Comparison of ENCODE assay signal across 8 mouse cellular contexts in genomic region chr16:44063025-44063894, GRCm38 (mm10). TPM values are rescaled to one million over a fixed set of nuclear protein-coding genes. Genes with fewer than 3 reads are reported as not detected.
DNase-seq lines count a peak whose midpoint lies in the region; ATAC-seq lines count a peak whose summit lies in the region.

Gramd1c (minus strand) TSS chr16:44063345.

- intact Hi-C loops in heart, postnatal 25 days (cut with DNase I): no loop called here

- peak within 1 kb of the TSS; percentile 70 for H3K9ac ChIP-seq in forebrain, embryonic 16.5 days (replicated peaks; ENCODE audit: low read depth, low read length)
- H3K9ac ChIP-seq in neural tube, embryonic 14.5 days (replicated peaks; ENCODE audit: low read depth, low read length): peak within 1 kb of the TSS; percentile 32

- WGBS in forebrain, embryonic 16.5 days: 6% methylated on average over 45 of the region's 45 CpGs
- WGBS in neural tube, embryonic 14.5 days: 6% methylated on average over 45 of the region's 45 CpGs

- peaks cover 2% of the 10 kb centered on the region; the same call in 1 of the 2 replicates for H3K4me1 ChIP-seq in forebrain, embryonic 16.5 days (replicated peaks; ENCODE audit: control insufficient read depth, insufficient read depth, low read length)
- H3K4me1 ChIP-seq in neural tube, embryonic 14.5 days (ENCODE audit: control insufficient read depth, insufficient read depth, low read length): no peaks in the 10 kb centered on the region

- H3K4me3 ChIP-seq in forebrain, embryonic 16.5 days (replicated peaks; ENCODE audit: low read length): peak within 1 kb of the TSS; percentile 66
- peak within 1 kb of the TSS; percentile 35 for H3K4me3 ChIP-seq in neural tube, embryonic 14.5 days (ENCODE audit: low read depth, low read length)

- peak; percentile 83 for DNase-seq in Muller cell, postnatal 12 days (ENCODE audit: inconsistent ontology term)
- peak; percentile 61 to 64 for DNase-seq in cerebellum, adult 18-20 months
- peak; percentile 51 for DNase-seq in heart, postnatal 25 days (ENCODE audit: low spot score)
- DNase-seq in layer of hippocampus, adult 18-20 months (ENCODE audit: low spot score in 2 of 2): peak; percentile 49 to 69
- DNase-seq in lung, adult 18-20 months: peak; percentile 62 to 65
- DNase-seq in thymus, adult 18-20 months: peak; percentile 11 to 17

- H3K27ac ChIP-seq in forebrain, embryonic 16.5 days (ENCODE audit: low read length): peak within 1 kb of the TSS; percentile 87
- H3K27ac ChIP-seq in neural tube, embryonic 14.5 days (ENCODE audit: low read depth, low read length): no peak within 1 kb of the TSS

- H3K36me3 ChIP-seq in forebrain, embryonic 16.5 days (ENCODE audit: control insufficient read depth, insufficient read depth): no peaks in the 10 kb centered on the region
- H3K36me3 ChIP-seq in neural tube, embryonic 14.5 days (ENCODE audit: control insufficient read depth, insufficient read depth, low read length): no peaks in the 10 kb centered on the region

- H3K9me3 ChIP-seq in forebrain, embryonic 16.5 days (ENCODE audit: control insufficient read depth, low read length): no peaks in the 10 kb centered on the region
- H3K9me3 ChIP-seq in neural tube, embryonic 14.5 days (ENCODE audit: control insufficient read depth, low read length): no peaks in the 10 kb centered on the region

- ATAC-seq in forebrain, embryonic 16.5 days: peak; percentile 94
- ATAC-seq in neural tube, embryonic 14.5 days (ENCODE audit: low read depth): peak; percentile 90

- no peaks in the 10 kb centered on the region for H3K27me3 ChIP-seq in forebrain, embryonic 16.5 days (replicated peaks; ENCODE audit: control insufficient read depth, insufficient read depth, low read length)
- no peaks in the 10 kb centered on the region for H3K27me3 ChIP-seq in neural tube, embryonic 14.5 days (ENCODE audit: control insufficient read depth, insufficient read depth, low read length)

- peak within 1 kb of the TSS; percentile 76 for H3K4me2 ChIP-seq in forebrain, embryonic 16.5 days (ENCODE audit: low read length)
- H3K4me2 ChIP-seq in neural tube, embryonic 14.5 days (ENCODE audit: low read depth, low read length): peak within 1 kb of the TSS; percentile 44

RNA-seq across cellular contexts. Expression of gene Gramd1c, which starts in this region (rescaled TPM):
- 2.5 and 3.7 TPM in 2 replicates for polyA plus RNA-seq in forebrain, embryonic 16.5 days (2015; fragmentation: Nextera tagmentation; extraction: Ambion mirVana)
- under 1 TPM; 0.39 to 0.73 TPM for total RNA-seq in heart, postnatal 25 days (2021)
- total RNA-seq in layer of hippocampus, adult 18-20 months (2021): 1 to 10 TPM; 4.1 to 4.4 TPM
- 2.0 and 3.5 TPM in 2 replicates for polyA plus RNA-seq in neural tube, embryonic 14.5 days (2014; fragmentation: Nextera tagmentation; extraction: Ambion mirVana)

Comparison
In these comparisons a context has a peak if more than half of its experiments do, and no peak if none do; other contexts are left out.
1. Peak in DNase-seq in heart, postnatal 25 days; RNA of the gene not detected or under 1 TPM.
2. DNase-seq: peak in every context shown above with its lines; median percentile 83 in Muller cell, postnatal 12 days; 64 in lung, adult 18-20 months; 62 in cerebellum, adult 18-20 months; 59 in layer of hippocampus, adult 18-20 months; 51 in heart, postnatal 25 days; 14 in thymus, adult 18-20 months.